In genomic region chr6:106441246-106441645, GRCm38 (mm10) we compare ENCODE assay signal across 13 mouse cellular contexts.
"Had no signal": no experiment of that assay in that cellular context is flagged by ENCODE, and none has a peak within 500 bp of the region (broad histone marks: within the 10 kb centered on the region; RNA-seq: fewer than 3 reads in every experiment).

No protein-coding gene starts in this region.

- ATAC-seq: midbrain, embryonic 15.5 days had no signal

- H3K4me1 ChIP-seq: liver, embryonic 13.5 days; midbrain, embryonic 12.5 days had no signal

- H3K4me2 ChIP-seq: liver, embryonic 13.5 days; midbrain, embryonic 12.5 days; midbrain, embryonic 15.5 days had no signal

- H3K9ac ChIP-seq: liver, embryonic 13.5 days; midbrain, embryonic 12.5 days; midbrain, embryonic 15.5 days had no signal

- H3K27ac ChIP-seq: liver, embryonic 13.5 days; midbrain, embryonic 12.5 days; midbrain, embryonic 15.5 days had no signal

- H3K4me3 ChIP-seq: left cerebral cortex, adult 2 months; liver, embryonic 13.5 days; midbrain, embryonic 12.5 days; midbrain, embryonic 15.5 days had no signal

- DNase-seq: kidney, postnatal 10 days; kidney, postnatal 36 days; layer of hippocampus, postnatal 36 days; liver, embryonic 13.5 days; lung, adult 2 months; lung, postnatal 14 days; lung, postnatal 4 days; thymus, adult 18-20 months; thymus, postnatal 14 days; thymus, postnatal 4 days had no signal

- H3K36me3 ChIP-seq: liver, embryonic 13.5 days; midbrain, embryonic 12.5 days; midbrain, embryonic 15.5 days had no signal

- H3K9me3 ChIP-seq: liver, embryonic 13.5 days; midbrain, embryonic 12.5 days; midbrain, embryonic 15.5 days had no signal

- H3K27me3 ChIP-seq: liver, embryonic 13.5 days; midbrain, embryonic 12.5 days; midbrain, embryonic 15.5 days had no signal
